Mouse (Mus musculus) gastrocnemius, postnatal 36 days (tissue): ENCODE results near the gene Dnajb4. TPM values are rescaled to one million over a fixed set of nuclear protein-coding genes. Genes with fewer than 3 reads are reported as not detected.
"Not testable (repeated sequence)": the region's sequence is repeated elsewhere in the genome, so short reads cannot be mapped to it uniquely, and the experiment has no call there.

Experiments
- DNase-seq, 2 experiments: peaks; one replicate each; pipeline ENCODE4 v3.0.0; 2022
- intact Hi-C: fragments of 180-260 bp; cut with DNase I; formaldehyde crosslinking; loops from one replicate; pipeline ENCODE4 v1.15.1; 2025
- long read RNA-seq, 2 experiments: library from polyadenylated mRNA; stranded (forward); transcript quantifications; one replicate each; pipeline ENCODE4 v2.0.0; 2021
- total RNA-seq, 2 experiments: library from RNA; stranded (reverse); gene quantifications; 2 replicates each; pipeline ENCODE4 v1.2.3; 2021

The Dnajb4 gene
- 10 to 100 TPM; 46.6 to 52.2 TPM for total RNA-seq
- long read RNA-seq, experiment 1, transcript Dnajb4-202 (3 exons, 2,464 nt), result major isoform, 9 of 23 reads
- long read RNA-seq, experiment 1, partial matches to known transcripts, result 0 of 23 reads
- long read RNA-seq, experiment 1, other reads (novel, unspliced or antisense), result 12 of 23 reads
- long read RNA-seq, experiment 2, full-length matches to known transcripts, result 21 of 39 reads
- long read RNA-seq, experiment 2, partial matches to known transcripts, result 2 of 39 reads
- long read RNA-seq, experiment 2, other reads (novel, unspliced or antisense), result 16 of 39 reads

- intact Hi-C loops, result loop anchor here (2.0 kb wide), 1 partner anchor 99 kb away; no protein-coding TSS in a partner anchor
- peak; percentile 99 to 100 for DNase-seq
These were observed at the start of gene Dnajb4, which contains the start of gene Fubp1 for GRCm38 (mm10) chr3:152209967-152210634. Dnajb4 (minus strand) TSS chr3:152210302. Fubp1 (plus strand) TSS chr3:152210422.

GRCm38 (mm10) chr3:152259409-152259808, 49.3 kb upstream of the Dnajb4 start:
- intact Hi-C loops, result not testable (repeated sequence)
- DNase-seq, result peak; percentile 68 to 72

GRCm38 (mm10) chr3:152257528-152257927, 47.4 kb upstream of the Dnajb4 start:
- DNase-seq, result no peak
- intact Hi-C loops, result no loop called here

- intact Hi-C loops, result loop anchor here (5.0 kb wide), 1 partner anchor 33 kb away; no protein-coding TSS in a partner anchor
- no peak for DNase-seq
These were observed 40.4 kb upstream of the Dnajb4 start for GRCm38 (mm10) chr3:152250487-152250886.

- no peak for DNase-seq
- intact Hi-C loops, result no loop called here
These were observed 37.6 kb upstream of the Dnajb4 start for GRCm38 (mm10) chr3:152247708-152248107.

GRCm38 (mm10) chr3:152245273-152245910, 35.3 kb upstream of the Dnajb4 start:
- intact Hi-C loops, result no loop called here
- DNase-seq, result no peak

- intact Hi-C loops, result no loop called here
These were observed 33.2 kb upstream of the Dnajb4 start for GRCm38 (mm10) chr3:152243304-152243703.

GRCm38 (mm10) chr3:152241098-152241497, 31.0 kb upstream of the Dnajb4 start:
- DNase-seq, result no peak
- intact Hi-C loops, result no loop called here

More at GRCm38 (mm10) chr3:152243304-152243703, 33.2 kb upstream of the Dnajb4 start:
- DNase-seq, result no peak

GRCm38 (mm10) chr3:152239592-152239991, 29.5 kb upstream of the Dnajb4 start:
- intact Hi-C loops, result no loop called here
- no peak for DNase-seq

- intact Hi-C loops, result no loop called here
- no peak for DNase-seq
These were observed 28.7 kb upstream of the Dnajb4 start for GRCm38 (mm10) chr3:152238836-152239235.

- intact Hi-C loops, result no loop called here
- DNase-seq, result no peak
These were observed 25.7 kb upstream of the Dnajb4 start for GRCm38 (mm10) chr3:152235805-152236204.

- intact Hi-C loops, result no loop called here
- DNase-seq, result no peak
These were observed 25.1 kb upstream of the Dnajb4 start for GRCm38 (mm10) chr3:152235238-152235637.

GRCm38 (mm10) chr3:152231333-152232100, 21.4 kb upstream of the Dnajb4 start:
- intact Hi-C loops, result no loop called here
- no peak for DNase-seq

GRCm38 (mm10) chr3:152229271-152229670, 19.2 kb upstream of the Dnajb4 start:
- intact Hi-C loops, result no loop called here

GRCm38 (mm10) chr3:152228843-152229242, 18.7 kb upstream of the Dnajb4 start:
- intact Hi-C loops, result no loop called here
- no peak for DNase-seq

More at GRCm38 (mm10) chr3:152229271-152229670, 19.2 kb upstream of the Dnajb4 start:
- no peak for DNase-seq

GRCm38 (mm10) chr3:152225906-152226305, 15.8 kb upstream of the Dnajb4 start:
- DNase-seq, result no peak
- intact Hi-C loops, result no loop called here

GRCm38 (mm10) chr3:152224918-152225317, 14.8 kb upstream of the Dnajb4 start:
- no peak for DNase-seq
- intact Hi-C loops, result no loop called here

- no peak for DNase-seq
- intact Hi-C loops, result no loop called here
These were observed 3.3 kb upstream of the Dnajb4 start for GRCm38 (mm10) chr3:152213416-152213815.

- intact Hi-C loops, result loop anchor here (2.0 kb wide), 1 partner anchor 101 kb away; no protein-coding TSS in a partner anchor
- DNase-seq, result no peak
These were observed 1.7 kb upstream of the Dnajb4 start for GRCm38 (mm10) chr3:152211731-152212279.
